Mouse (Mus musculus) kidney, postnatal 14 days (tissue): ENCODE results near the gene Uba6.

Source experiments
- DNase-seq: peaks from one replicate; pipeline ENCODE4 v3.0.0; 2022; ENCODE audit warnings: mixed read lengths

The Uba6 gene

GRCm38 (mm10) chr5:86071538-86071937 is 101.1 kb downstream of the Uba6 start, which contains the start of gene Stap1:
Gene Stap1, plus strand, starts transcription at chr5:86071746.
- no peak for DNase-seq

GRCm38 (mm10) chr5:86069121-86069520 is 103.5 kb downstream of the Uba6 start:
- DNase-seq: no peak

GRCm38 (mm10) chr5:86068451-86068850 is 104.2 kb downstream of the Uba6 start:
- DNase-seq: no peak

DNA sequence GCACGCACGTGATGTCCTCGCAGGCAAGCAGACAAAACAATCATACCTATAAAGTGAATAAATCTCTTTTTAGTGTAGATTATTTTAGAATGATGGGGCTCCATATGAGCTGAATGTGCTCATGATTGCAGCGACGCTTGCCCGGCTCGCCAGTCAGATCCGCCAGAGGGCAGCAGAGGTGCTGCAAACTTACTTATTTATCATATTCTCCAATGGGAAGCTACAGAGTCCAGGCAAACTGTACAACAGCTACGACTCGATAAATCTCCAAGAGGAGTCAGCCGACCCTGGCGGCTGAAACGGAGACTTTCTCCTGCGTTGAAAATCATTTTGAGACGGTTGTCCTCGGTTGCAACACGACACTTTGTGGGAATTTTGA is 106.1 kb downstream of the Uba6 start:
- DNase-seq: peak; percentile 90

DNA sequence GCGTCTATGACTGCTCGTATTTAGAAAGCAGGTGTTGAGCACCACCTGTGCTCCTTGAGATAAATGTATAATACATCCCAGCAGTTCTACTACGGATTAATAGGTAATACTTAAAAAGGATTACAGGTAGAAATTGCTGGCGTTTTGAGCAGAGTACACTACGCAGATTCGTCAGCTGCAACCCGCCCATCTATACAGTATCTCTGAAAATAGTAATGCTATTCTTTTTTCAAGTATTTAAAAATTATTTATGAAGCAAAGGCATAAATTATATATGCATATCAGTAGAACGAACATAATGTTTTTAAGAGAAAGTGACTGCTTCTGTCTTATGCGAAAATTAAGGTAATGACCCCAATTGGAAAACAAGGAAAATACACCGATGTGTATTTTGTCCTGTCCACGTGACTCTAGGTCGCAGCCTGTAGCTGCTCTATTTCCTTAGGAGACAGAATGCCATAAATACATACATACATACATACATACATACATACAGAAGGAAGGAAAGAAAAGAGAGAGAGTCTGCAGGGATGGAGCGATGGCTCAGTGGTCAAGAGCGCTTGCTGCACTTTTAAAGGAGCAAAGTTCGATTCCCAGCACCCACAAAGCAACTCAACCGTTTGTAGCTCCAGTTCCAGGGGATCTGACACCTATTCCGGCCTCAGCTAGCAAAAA is 106.6 kb downstream of the Uba6 start:
- DNase-seq: no peak

GRCm38 (mm10) chr5:86065101-86065875 is 107.3 kb downstream of the Uba6 start, which contains the start of gene Cenpc1:
Gene Cenpc1, minus strand, starts transcription at chr5:86065583.
- peak; percentile 98 for DNase-seq

GRCm38 (mm10) chr5:86063501-86063900 is 109.1 kb downstream of the Uba6 start:
- no peak for DNase-seq
